Mouse (Mus musculus) C2C12 (cell line): ENCODE results near the gene Unc45a.

Experiments
- CEBPB ChIP-seq: IDR thresholded peaks from one replicate; pipeline ENCODE4 v1.6.1; 2011; ENCODE audit warnings: low read depth, mild to moderate bottlenecking, control low read depth, moderate library complexity
- CTCF ChIP-seq: IDR thresholded peaks from one replicate; pipeline ENCODE4 v1.5.1; 2011; ENCODE audit not compliant: control insufficient read depth, insufficient read depth, insufficient read length
- MYOD1 ChIP-seq: IDR thresholded peaks from one replicate; pipeline ENCODE4 v1.6.1; 2011; ENCODE audit warnings: low read depth; ENCODE audit not compliant: control insufficient read depth, insufficient read length
- MYOG ChIP-seq: IDR thresholded peaks from one replicate; pipeline ENCODE4 v1.6.1; 2011; ENCODE audit not compliant: control insufficient read depth, insufficient read length; ENCODE audit errors: extremely low read depth
- USF1 ChIP-seq: IDR thresholded peaks from one replicate; pipeline ENCODE4 v1.6.1; 2011; ENCODE audit warnings: low read depth, mild to moderate bottlenecking, control low read depth, moderate library complexity

GRCm38 (mm10) chr7:80283226-80283918 is 57.4 kb downstream of the Unc45a start:
- TF ChIP-seq CTCF = no peak
- no peak for TF ChIP-seq MYOG
- TF ChIP-seq USF1 = no peak
- no peak for TF ChIP-seq MYOD1
- TF ChIP-seq CEBPB = no peak
